ENCODE assay signal across 8 mouse cellular contexts in the genomic region with DNA sequence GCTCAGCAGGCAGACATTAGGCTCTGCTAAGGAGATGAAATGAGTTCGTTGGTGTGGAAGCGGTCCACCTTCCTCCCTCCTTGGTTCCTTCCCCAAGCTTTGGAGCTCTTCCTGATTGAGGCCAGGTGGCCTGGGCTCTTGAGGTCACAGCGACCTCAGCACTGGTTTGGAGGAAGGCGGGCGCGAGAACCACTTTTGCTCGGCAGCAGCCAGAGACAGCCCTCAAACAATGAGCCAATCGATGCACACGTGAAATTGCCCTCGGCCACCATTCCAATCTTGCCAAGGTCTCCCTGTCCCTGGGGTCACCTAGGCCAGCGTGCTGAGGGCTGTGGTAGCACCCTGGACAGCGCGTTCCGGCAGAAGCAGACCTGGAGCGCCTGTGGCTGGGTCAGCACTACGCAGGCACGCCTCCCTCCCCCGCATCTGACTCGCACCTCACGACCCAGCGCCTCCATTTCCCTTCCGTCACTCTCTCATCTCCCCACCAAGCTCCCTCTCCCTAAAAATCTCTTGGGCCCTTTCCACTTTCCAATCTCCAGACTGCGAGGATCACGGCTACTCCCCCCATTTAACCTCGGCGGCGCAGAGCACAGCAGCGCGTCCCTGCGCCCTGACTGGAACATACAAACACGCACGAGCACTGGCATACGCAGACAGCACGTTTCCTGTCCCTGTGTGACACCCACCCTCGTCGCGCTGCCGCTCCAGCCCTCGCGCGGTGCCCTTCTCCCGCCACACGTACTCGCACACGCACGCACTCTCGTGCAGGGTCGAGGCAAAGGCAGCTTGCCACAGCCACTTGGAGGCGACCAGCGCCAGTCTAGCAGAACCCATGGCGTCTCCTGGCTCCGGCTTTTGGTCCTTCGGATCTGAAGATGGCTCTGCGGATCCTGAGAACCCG. TPM values are rescaled to one million over a fixed set of nuclear protein-coding genes. Genes with fewer than 3 reads are reported as not detected.
DNase-seq lines count a peak whose midpoint lies in the region; ATAC-seq lines count a peak whose summit lies in the region.

TSS of gene Gad2 (plus strand) at position 378 of the 904 bp plus-strand sequence.

- ATAC-seq in hindbrain, embryonic 11.5 days (ENCODE audit: low FRiP score), result peak; percentile 73
- peak; percentile 85 for ATAC-seq in midbrain, embryonic 16.5 days

- no peaks in the 10 kb centered on the region for H3K9me3 ChIP-seq in hindbrain, embryonic 11.5 days (ENCODE audit: control insufficient read depth, low read length)
- H3K9me3 ChIP-seq in midbrain, embryonic 16.5 days (replicated peaks; ENCODE audit: control insufficient read depth, low read length, poor library complexity, severe bottlenecking), result no peaks in the 10 kb centered on the region

- H3K9ac ChIP-seq in hindbrain, embryonic 11.5 days (ENCODE audit: low read depth, low read length), result peak within 1 kb of the TSS; percentile 61
- peak within 1 kb of the TSS; percentile 75 for H3K9ac ChIP-seq in midbrain, embryonic 16.5 days (ENCODE audit: low read depth, low read length)

- H3K4me3 ChIP-seq in hindbrain, embryonic 11.5 days (ENCODE audit: low read depth, low read length), result peak within 1 kb of the TSS; percentile 41
- H3K4me3 ChIP-seq in midbrain, embryonic 16.5 days (ENCODE audit: low read depth, low read length), result peak within 1 kb of the TSS; percentile 58

- WGBS in hindbrain, embryonic 11.5 days, result under 1% methylated on average over 55 of the region's 55 CpGs
- WGBS in midbrain, embryonic 16.5 days, result under 1% methylated on average over 55 of the region's 55 CpGs

- peak within 1 kb of the TSS; percentile 69 for H3K4me2 ChIP-seq in hindbrain, embryonic 11.5 days (replicated peaks; ENCODE audit: low read depth, low read length)
- peak within 1 kb of the TSS; percentile 76 for H3K4me2 ChIP-seq in midbrain, embryonic 16.5 days (ENCODE audit: low read length)

- peak within 1 kb of the TSS; percentile 6 for H3K27ac ChIP-seq in hindbrain, embryonic 11.5 days (ENCODE audit: low read depth, low read length)
- H3K27ac ChIP-seq in midbrain, embryonic 16.5 days (ENCODE audit: low read length), result peak within 1 kb of the TSS; percentile 95

- peaks cover 15% of the 10 kb centered on the region for H3K4me1 ChIP-seq in hindbrain, embryonic 11.5 days (replicated peaks; ENCODE audit: control insufficient read depth, insufficient read depth, low read length)
- H3K4me1 ChIP-seq in midbrain, embryonic 16.5 days (ENCODE audit: control insufficient read depth, insufficient read depth, low read length), result peaks cover 5% of the 10 kb centered on the region; the same call in 1 of the 2 replicates

- H3K27me3 ChIP-seq in hindbrain, embryonic 11.5 days (ENCODE audit: control insufficient read depth, insufficient read depth, low read length), result peaks cover 84% of the 10 kb centered on the region
- peaks cover 15% of the 10 kb centered on the region for H3K27me3 ChIP-seq in midbrain, embryonic 16.5 days (ENCODE audit: control insufficient read depth, insufficient read depth, low read depth, low read length)

- H3K36me3 ChIP-seq in hindbrain, embryonic 11.5 days (ENCODE audit: control insufficient read depth, insufficient read depth, low read length), result no peaks in the 10 kb centered on the region
- H3K36me3 ChIP-seq in midbrain, embryonic 16.5 days (ENCODE audit: control insufficient read depth, insufficient read depth, low read length), result no peaks in the 10 kb centered on the region

- DNase-seq in gastrocnemius, postnatal 10 days, result peak; percentile 7
- no peak for DNase-seq in gastrocnemius, adult 18-20 months (ENCODE audit: low spot score)
- DNase-seq in ES-CJ7 (ENCODE audit: low read depth, low spot score), result peak; percentile 70
- DNase-seq in embryo, embryonic 9.5 days (ENCODE audit: extremely low spot score), result peak; percentile 59
- peak; percentile 65 for DNase-seq in hindbrain, embryonic 11.5 days (ENCODE audit: low spot score)
- peak in 1 of 2 experiments; percentile 43 for DNase-seq in left cerebral cortex, adult 8-10 months (ENCODE audit: low spot score in 2 of 2)
- DNase-seq in spleen, postnatal 36 days (ENCODE audit: low spot score in 2 of 2), result no peak

RNA-seq across cellular contexts. Expression of gene Gad2, which starts in this region (rescaled TPM):
- under 1 TPM; 0.07 to 0.18 TPM for total RNA-seq in gastrocnemius, postnatal 10 days (2021)
- total RNA-seq in gastrocnemius, adult 18-20 months (2021), result under 1 TPM in 1 of 2 experiments, not detected in 1; 0.05 TPM
- polyA plus RNA-seq in hindbrain, embryonic 11.5 days (2014; fragmentation: Nextera tagmentation; extraction: Ambion mirVana), result 22.7 and 25.5 TPM in 2 replicates
- total RNA-seq in left cerebral cortex, adult 8-10 months (2022), result 100 to 1,000 TPM; 132 to 159 (median 145) TPM
- polyA plus RNA-seq in midbrain, embryonic 16.5 days (2015; fragmentation: Nextera tagmentation; extraction: Ambion mirVana), result 64.1 TPM in 2 replicates

Comparison
In these comparisons a context has a peak if more than half of its experiments do, and no peak if none do; other contexts are left out.
1. RNA of gene Gad2 (total RNA-seq): 132 to 159 TPM in left cerebral cortex, adult 8-10 months; 0.07 to 0.18 TPM in gastrocnemius, postnatal 10 days and 0.05 TPM in gastrocnemius, adult 18-20 months; every median in the first group is over 100 times any median in the second.
2. Peak in DNase-seq in gastrocnemius, postnatal 10 days; RNA of the gene not detected or under 1 TPM.
3. DNase-seq: peak in ES-CJ7 (single experiment), embryo, embryonic 9.5 days (single experiment) and hindbrain, embryonic 11.5 days (single experiment); none in gastrocnemius, adult 18-20 months (single experiment) and spleen, postnatal 36 days (0 of 2).